Mouse (Mus musculus) bone marrow, adult 2 months (tissue): ENCODE results near the gene Ubtd1. TPM values are rescaled to one million over a fixed set of nuclear protein-coding genes. Genes with fewer than 3 reads are reported as not detected.

ENCODE experiments used
- H3K27ac ChIP-seq: fragments of 200-500 bp; 2 replicates; pipeline ENCODE4 v1.5.1; 2012; ENCODE audit warnings: low read depth, mild to moderate bottlenecking, control low read depth, inconsistent platforms, low read length; ENCODE audit not compliant: control insufficient read depth, poor library complexity, insufficient read depth
- H3K4me1 ChIP-seq: fragments of 200-500 bp; 2 replicates; pipeline ENCODE4 v1.6.1; 2011; ENCODE audit warnings: low read length; ENCODE audit not compliant: control insufficient read depth, insufficient read depth
- H3K4me3 ChIP-seq: fragments of 200-500 bp; replicated peaks from 2 replicates; pipeline ENCODE3; 2011; ENCODE audit warnings: mild to moderate bottlenecking, low read depth, low read length, control low read depth; ENCODE audit not compliant: control insufficient read depth
- CTCF ChIP-seq: fragments of 200-500 bp; IDR thresholded peaks from 2 replicates; pipeline ENCODE4 v1.5.1; 2011; ENCODE audit warnings: low read length, control low read depth; ENCODE audit not compliant: control insufficient read depth, insufficient read depth
- POLR2A ChIP-seq: fragments of 200-500 bp; IDR thresholded peaks from 2 replicates; pipeline ENCODE4 v1.6.1; 2011; ENCODE audit warnings: low read depth, mild to moderate bottlenecking, control low read depth, low read length, borderline replicate concordance; ENCODE audit not compliant: control insufficient read depth
- WGBS: fragments of 180-500 bp; shearing (Covaris S2); methylation state at CpG from one replicate; pipeline ENCODE4 v1.1.7; 2018; 5-methylcytosine and 5-hydroxymethylcytosine counted together
- polyA plus RNA-seq: library from polyadenylated mRNA; stranded (reverse); fragments of >200 nt; gene quantifications from 2 replicates; pipeline ENCODE4 v1.2.4, GENCODE M21; 2011; ENCODE audit warnings: low replicate concordance; ENCODE audit not compliant: missing spikeins, insufficient read depth, insufficient read length

The Ubtd1 gene
- polyA plus RNA-seq, 1 experiment, result 10.2 TPM

- TF ChIP-seq CTCF (no peak), POLR2A (no peak)
- H3K4me1 ChIP-seq, result no peaks in the 10 kb centered on the region
- 91% methylated on average over 3 of the region's 3 CpGs for WGBS
- H3K4me3 ChIP-seq, result no peak overlapping the region
- H3K27ac ChIP-seq, result no peak overlapping the region
These were observed 54.8 kb downstream of the Ubtd1 start for GRCm38 (mm10) chr19:42036357-42036756.

- Histone ChIP-seq H3K4me1 (no peaks in the 10 kb centered on the region), H3K4me3 (no peak overlapping the region), H3K27ac (no peak overlapping the region)
- 75% methylated on average over 11 of the region's 11 CpGs for WGBS
- no peak for TF ChIP-seq POLR2A
- no peak for TF ChIP-seq CTCF
These were observed 55.7 kb downstream of the Ubtd1 start for GRCm38 (mm10) chr19:42037167-42037702.

- no peak for TF ChIP-seq CTCF
- TF ChIP-seq POLR2A, result no peak
- WGBS, result 82% methylated on average over 12 of the region's 12 CpGs
- Histone ChIP-seq H3K27ac (no peak overlapping the region), H3K4me3 (no peak overlapping the region), H3K4me1 (no peaks in the 10 kb centered on the region)
These were observed 56.7 kb downstream of the Ubtd1 start for GRCm38 (mm10) chr19:42038310-42038709.

GRCm38 (mm10) chr19:42043988-42044387, 62.4 kb downstream of the Ubtd1 start:
- Histone ChIP-seq H3K27ac (no peak overlapping the region), H3K4me1 (peaks cover 2% of the 10 kb centered on the region; the same call in 1 of the 2 replicates), H3K4me3 (no peak overlapping the region)
- no peak for TF ChIP-seq CTCF
- no peak for TF ChIP-seq POLR2A
- 92% methylated on average over 6 of the region's 6 CpGs for WGBS

GRCm38 (mm10) chr19:42045269-42046102, 63.9 kb downstream of the Ubtd1 start, which contains the start of gene Hoga1:
Gene Hoga1, plus strand, starts transcription at chr19:42045610.
- Histone ChIP-seq H3K27ac (no peak within 1 kb of the TSS), H3K4me3 (no peak within 1 kb of the TSS), H3K4me1 (peaks cover 2% of the 10 kb centered on the region; the same call in 1 of the 2 replicates)
- TF ChIP-seq CTCF, result peak; percentile 74
- TF ChIP-seq POLR2A, result no peak
- 35% methylated on average over 23 of the region's 23 CpGs for WGBS

- no peak overlapping the region for H3K4me3 ChIP-seq
- H3K4me1 ChIP-seq, result no peaks in the 10 kb centered on the region
- no peak for TF ChIP-seq POLR2A
- no peak for TF ChIP-seq CTCF
- H3K27ac ChIP-seq, result no peak overlapping the region
- WGBS, result 71% methylated on average over 1 of the region's 1 CpGs
These were observed 68.7 kb downstream of the Ubtd1 start for GRCm38 (mm10) chr19:42050251-42050650.

GRCm38 (mm10) chr19:42051351-42051750, 69.8 kb downstream of the Ubtd1 start:
- Histone ChIP-seq H3K4me1 (no peaks in the 10 kb centered on the region), H3K4me3 (no peak overlapping the region), H3K27ac (no peak overlapping the region)
- WGBS, result 83% methylated on average over 3 of the region's 3 CpGs
- TF ChIP-seq POLR2A, result no peak
- TF ChIP-seq CTCF, result no peak

GRCm38 (mm10) chr19:42051948-42052347, 70.4 kb downstream of the Ubtd1 start, which contains the start of gene 4933411K16Rik:
Gene 4933411K16Rik, plus strand, starts transcription at chr19:42052248.
- Histone ChIP-seq H3K4me3 (no peak within 1 kb of the TSS), H3K27ac (no peak within 1 kb of the TSS), H3K4me1 (no peaks in the 10 kb centered on the region)
- no peak for TF ChIP-seq CTCF
- no peak for TF ChIP-seq POLR2A
- WGBS, result 82% methylated on average over 4 of the region's 4 CpGs
